Mouse (Mus musculus) stomach, postnatal 0 days (tissue): ENCODE measurements at regions not wholly inside any gene's neighbourhood (a gene's known extent, or its start where the extent isn't known, plus 50 kb on each side); places are given as distances from the start of the nearest gene placed in this dataset.

Source experiments
- ATAC-seq: fragments of 200-750 bp; cut with Nextera tagmentation; 2 replicates; pipeline ENCODE4 v1.8.0; 2017; ENCODE audit not compliant: low FRiP score, low TSS enrichment
- DNase-seq: peaks from one replicate; pipeline ENCODE4 v3.0.0-alpha.2; 2016; ENCODE audit warnings: low spot score
- H3K27ac ChIP-seq: fragments of 300-500 bp; sonication (generic); replicated peaks from 2 replicates; pipeline ENCODE4 v1.5.1; 2014; ENCODE audit warnings: mild to moderate bottlenecking, control low read depth
- H3K27me3 ChIP-seq: fragments of 300-500 bp; sonication (generic); 2 replicates; pipeline ENCODE4 v1.6.1; 2014; ENCODE audit warnings: low read length; ENCODE audit not compliant: control insufficient read depth, insufficient read depth
- H3K36me3 ChIP-seq: fragments of 300-500 bp; sonication (generic); 2 replicates; pipeline ENCODE4 v1.6.1; 2014; ENCODE audit warnings: low read length, mixed read lengths; ENCODE audit not compliant: control insufficient read depth, insufficient read depth
- H3K4me1 ChIP-seq: fragments of 300-500 bp; sonication (generic); replicated peaks from 2 replicates; pipeline ENCODE4 v1.6.1; 2014; ENCODE audit warnings: antibody characterized with exemption; ENCODE audit not compliant: control insufficient read depth, insufficient read depth
- H3K4me2 ChIP-seq: fragments of 300-500 bp; sonication (generic); replicated peaks from 2 replicates; pipeline ENCODE4 v1.6.1; 2014; ENCODE audit warnings: low read depth, mild to moderate bottlenecking, control low read depth, moderate library complexity
- H3K4me3 ChIP-seq: fragments of 300-500 bp; sonication (generic); 2 replicates; pipeline ENCODE4 v1.5.1; 2014; ENCODE audit warnings: low read depth, low read length, control low read depth
- H3K9ac ChIP-seq: fragments of 300-500 bp; sonication (generic); 2 replicates; pipeline ENCODE4 v1.6.1; 2014; ENCODE audit warnings: mild to moderate bottlenecking, low read length, control low read depth, mixed read lengths
- H3K9me3 ChIP-seq: fragments of 300-500 bp; sonication (generic); 2 replicates; pipeline ENCODE4 v1.6.1; 2016; ENCODE audit warnings: low read length; ENCODE audit not compliant: control insufficient read depth
- CTCF ChIP-seq: IDR thresholded peaks from 2 replicates; pipeline ENCODE4 v1.5.1; 2016; ENCODE audit warnings: antibody characterized with exemption, low read depth, mild to moderate bottlenecking, moderate library complexity
- EP300 ChIP-seq: optimal IDR thresholded peaks from 2 replicates; pipeline ENCODE3; 2016; ENCODE audit warnings: antibody characterized with exemption
- WGBS: fragments of 180-500 bp; shearing (Covaris S2); extraction: QIAGEN DNeasy Blood & Tissue Kit; methylation state at CpG from one replicate; pipeline ENCODE4 v1.1.7; 2014; 5-methylcytosine and 5-hydroxymethylcytosine counted together

DNA sequence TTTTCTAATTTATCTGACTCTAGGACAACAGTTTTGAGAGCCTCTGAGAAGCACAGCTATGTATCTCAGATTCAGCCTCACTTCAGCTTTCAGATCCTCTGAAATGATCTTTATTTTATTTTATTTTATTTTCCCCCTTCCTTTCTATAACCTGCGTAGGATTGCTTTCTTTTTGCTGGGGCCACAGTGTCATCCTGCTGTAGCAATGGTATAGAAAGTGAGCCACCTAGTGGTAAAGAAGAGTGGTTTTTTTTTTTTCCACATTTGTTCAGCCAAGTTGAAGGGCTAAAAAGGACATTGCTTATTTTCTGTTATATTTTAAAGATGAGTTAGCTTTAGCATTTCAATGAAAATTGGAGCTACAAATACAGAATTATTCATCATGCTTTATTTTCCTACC is 966.4 kb downstream of the Fam181b start:
- Histone ChIP-seq H3K9ac (no peak overlapping the region), H3K27ac (no peak overlapping the region), H3K4me3 (no peak overlapping the region), H3K9me3 (no peaks in the 10 kb centered on the region), H3K27me3 (no peaks in the 10 kb centered on the region), H3K36me3 (no peaks in the 10 kb centered on the region), H3K4me2 (no peak overlapping the region), H3K4me1 (no peaks in the 10 kb centered on the region)
- DNase-seq (no peak), ATAC-seq (no peak)
- TF ChIP-seq EP300 (no peak), CTCF (peak; percentile 74)
- 13% methylated on average over 1 of the region's 1 CpGs for WGBS

GRCm38 (mm10) chr7:94061814-94062545 is 982.3 kb downstream of the Fam181b start:
- Histone ChIP-seq H3K36me3 (no peaks in the 10 kb centered on the region), H3K4me2 (no peak overlapping the region), H3K4me1 (no peaks in the 10 kb centered on the region), H3K27me3 (no peaks in the 10 kb centered on the region), H3K27ac (no peak overlapping the region), H3K9ac (no peak overlapping the region), H3K9me3 (no peaks in the 10 kb centered on the region), H3K4me3 (no peak overlapping the region)
- TF ChIP-seq EP300 (no peak), CTCF (no peak)
- DNase-seq (no peak), ATAC-seq (no peak)
- 67% methylated on average over 3 of the region's 3 CpGs for WGBS
